ENCODE assay signal across 8 mouse cellular contexts in genomic region chr5:136084144-136084881, GRCm38 (mm10). TPM values are rescaled to one million over a fixed set of nuclear protein-coding genes. Genes with fewer than 3 reads are reported as not detected.
DNase-seq lines count a peak whose midpoint lies in the region; ATAC-seq and TF ChIP-seq lines count a peak whose summit lies in the region.

No protein-coding gene starts in this region.

- H3K27me3 ChIP-seq in heart, embryonic 15.5 days: peaks cover 35% of the 10 kb centered on the region
- peaks cover 14% of the 10 kb centered on the region for H3K27me3 ChIP-seq in lung, embryonic 16.5 days (ENCODE audit: control insufficient read depth, insufficient read depth, low read depth, low read length)
- no peaks in the 10 kb centered on the region for H3K27me3 ChIP-seq in stomach, postnatal 0 days (ENCODE audit: control insufficient read depth, insufficient read depth, low read length)

- H3K4me3 ChIP-seq in heart, embryonic 15.5 days: peak overlapping the region; percentile 57
- H3K4me3 ChIP-seq in lung, embryonic 16.5 days (ENCODE audit: low read length): peak overlapping the region; percentile 59
- peak overlapping the region; percentile 58 for H3K4me3 ChIP-seq in stomach, postnatal 0 days (ENCODE audit: low read depth, low read length)

- no peaks in the 10 kb centered on the region for H3K9me3 ChIP-seq in heart, embryonic 15.5 days (replicated peaks)
- H3K9me3 ChIP-seq in lung, embryonic 16.5 days (ENCODE audit: control insufficient read depth, low read length): no peaks in the 10 kb centered on the region
- H3K9me3 ChIP-seq in stomach, postnatal 0 days (ENCODE audit: control insufficient read depth, low read length): no peaks in the 10 kb centered on the region

- peak overlapping the region; percentile 50 for H3K9ac ChIP-seq in heart, embryonic 15.5 days
- peak overlapping the region; percentile 68 for H3K9ac ChIP-seq in lung, embryonic 16.5 days (ENCODE audit: low read length)
- peak overlapping the region; percentile 50 for H3K9ac ChIP-seq in stomach, postnatal 0 days (ENCODE audit: low read length)

- peak; percentile 29 to 35 for DNase-seq in cerebellum, adult 18-20 months
- no peak for DNase-seq in cerebellum, postnatal 25 days
- DNase-seq in ovary, postnatal 36 days (ENCODE audit: low spot score): peak; percentile 23
- no peak for DNase-seq in ovary, postnatal 10 days (ENCODE audit: low spot score)
- no peak for DNase-seq in stomach, postnatal 0 days (ENCODE audit: low spot score)
- no peak for DNase-seq in embryo, embryonic 10 days (ENCODE audit: low spot score)

- peak; percentile 6; the same call in 1 of the 2 replicates for ATAC-seq in heart, embryonic 15.5 days (replicated peaks; ENCODE audit: insufficient number of reproducible peaks, insufficient read depth, low FRiP score, low read depth)
- peak; percentile 37 for ATAC-seq in lung, embryonic 16.5 days (ENCODE audit: low read depth)
- ATAC-seq in stomach, postnatal 0 days (ENCODE audit: low FRiP score, low TSS enrichment): 0 out of 2 replicates have a peak, but pooled peaks have one; percentile 3

- no peak; the same call in 1 of the 2 replicates for TF ChIP-seq CTCF in stomach, postnatal 0 days (IDR thresholded peaks at IDR 0.05; ENCODE audit: low read depth)

- no peak overlapping the region for H3K27ac ChIP-seq in heart, embryonic 15.5 days
- no peak overlapping the region for H3K27ac ChIP-seq in lung, embryonic 16.5 days (ENCODE audit: low read length)
- no peak overlapping the region for H3K27ac ChIP-seq in stomach, postnatal 0 days (replicated peaks)

- TF ChIP-seq EP300 in stomach, postnatal 0 days (optimal IDR thresholded peaks at IDR 0.05): no peak

- H3K36me3 ChIP-seq in heart, embryonic 15.5 days: no peaks in the 10 kb centered on the region
- H3K36me3 ChIP-seq in lung, embryonic 16.5 days (ENCODE audit: control insufficient read depth, insufficient read depth, low read length): no peaks in the 10 kb centered on the region
- no peaks in the 10 kb centered on the region for H3K36me3 ChIP-seq in stomach, postnatal 0 days (ENCODE audit: control insufficient read depth, insufficient read depth, low read length)

- 2% methylated on average over 23 of the region's 23 CpGs for WGBS in heart, embryonic 15.5 days
- 3% methylated on average over 23 of the region's 23 CpGs for WGBS in lung, embryonic 16.5 days
- 3% methylated on average over 23 of the region's 23 CpGs for WGBS in stomach, postnatal 0 days

- H3K4me1 ChIP-seq in heart, embryonic 15.5 days (replicated peaks): peaks cover 18% of the 10 kb centered on the region
- peaks cover 11% of the 10 kb centered on the region; the same call in 1 of the 2 replicates for H3K4me1 ChIP-seq in lung, embryonic 16.5 days (replicated peaks; ENCODE audit: control insufficient read depth, insufficient read depth, low read length)
- H3K4me1 ChIP-seq in stomach, postnatal 0 days (replicated peaks; ENCODE audit: control insufficient read depth, insufficient read depth): 0 out of 2 replicates have a peak, but pooled peaks cover 2% of the 10 kb centered on the region

- peak overlapping the region; percentile 93 for H3K4me2 ChIP-seq in heart, embryonic 15.5 days
- H3K4me2 ChIP-seq in lung, embryonic 16.5 days (ENCODE audit: low read depth, low read length): peak overlapping the region; percentile 95
- peak overlapping the region; percentile 94 for H3K4me2 ChIP-seq in stomach, postnatal 0 days (replicated peaks; ENCODE audit: low read depth)

RNA-seq across cellular contexts. Expression of gene Rasa4, which starts 0.6 kb away (rescaled TPM):
- 1.4 and 3.6 TPM in 2 replicates for polyA plus RNA-seq in heart, embryonic 15.5 days (2015; fragmentation: Nextera tagmentation; extraction: Ambion mirVana)
- polyA plus RNA-seq in lung, embryonic 16.5 days (2015; fragmentation: Nextera tagmentation; extraction: Ambion mirVana): 3.3 and 4.4 TPM in 2 replicates
- 4.0 and 4.7 TPM in 2 replicates for polyA plus RNA-seq in stomach, postnatal 0 days (2015; fragmentation: Nextera tagmentation; extraction: Ambion mirVana)

RNA-seq across cellular contexts. Expression of gene Upk3bl, which starts 30.0 kb away (rescaled TPM):
- polyA plus RNA-seq in heart, embryonic 15.5 days (2015; fragmentation: Nextera tagmentation; extraction: Ambion mirVana): 0.68 and 2.6 TPM in 2 replicates
- polyA plus RNA-seq in lung, embryonic 16.5 days (2015; fragmentation: Nextera tagmentation; extraction: Ambion mirVana): 5.4 and 8.7 TPM in 2 replicates
- 27.4 and 56.0 TPM in 2 replicates for polyA plus RNA-seq in stomach, postnatal 0 days (2015; fragmentation: Nextera tagmentation; extraction: Ambion mirVana)

RNA-seq across cellular contexts. Expression of gene Polr2j, which starts 32.1 kb away (rescaled TPM):
- polyA plus RNA-seq in heart, embryonic 15.5 days (2015; fragmentation: Nextera tagmentation; extraction: Ambion mirVana): 135 and 140 TPM in 2 replicates
- polyA plus RNA-seq in lung, embryonic 16.5 days (2015; fragmentation: Nextera tagmentation; extraction: Ambion mirVana): 210 and 211 TPM in 2 replicates
- 171 TPM in 2 replicates for polyA plus RNA-seq in stomach, postnatal 0 days (2015; fragmentation: Nextera tagmentation; extraction: Ambion mirVana)

RNA-seq across cellular contexts. Expression of gene Upk3b, which starts 46.0 kb away (rescaled TPM):
- polyA plus RNA-seq in heart, embryonic 15.5 days (2015; fragmentation: Nextera tagmentation; extraction: Ambion mirVana): 27.8 and 36.5 TPM in 2 replicates
- polyA plus RNA-seq in lung, embryonic 16.5 days (2015; fragmentation: Nextera tagmentation; extraction: Ambion mirVana): 27.1 and 32.1 TPM in 2 replicates
- 22.8 and 27.7 TPM in 2 replicates for polyA plus RNA-seq in stomach, postnatal 0 days (2015; fragmentation: Nextera tagmentation; extraction: Ambion mirVana)

RNA-seq across cellular contexts. Expression of gene Lrwd1, which starts 51.6 kb away (rescaled TPM):
- 15.1 and 22.5 TPM in 2 replicates for polyA plus RNA-seq in heart, embryonic 15.5 days (2015; fragmentation: Nextera tagmentation; extraction: Ambion mirVana)
- polyA plus RNA-seq in lung, embryonic 16.5 days (2015; fragmentation: Nextera tagmentation; extraction: Ambion mirVana): 37.6 and 41.3 TPM in 2 replicates
- polyA plus RNA-seq in stomach, postnatal 0 days (2015; fragmentation: Nextera tagmentation; extraction: Ambion mirVana): 8.5 and 9.2 TPM in 2 replicates

Comparison
In these comparisons a context has a peak if more than half of its experiments do, and no peak if none do; other contexts are left out.
1. DNase-seq: peak in cerebellum, adult 18-20 months (2 of 2) and ovary, postnatal 36 days (single experiment); none in cerebellum, postnatal 25 days (0 of 2), ovary, postnatal 10 days (single experiment), stomach, postnatal 0 days (single experiment) and embryo, embryonic 10 days (single experiment).
2. Peak in every context shown above with its lines, with median percentiles within 50 percentile points of each other: ATAC-seq, H3K4me2 ChIP-seq, H3K4me3 ChIP-seq and H3K9ac ChIP-seq.